In genomic region chr11:101582054-101583035, GRCm38 (mm10) we compare ENCODE assay signal across 8 mouse cellular contexts. TPM values are rescaled to one million over a fixed set of nuclear protein-coding genes. Genes with fewer than 3 reads are reported as not detected.
DNase-seq lines count a peak whose midpoint lies in the region; ATAC-seq and TF ChIP-seq lines count a peak whose summit lies in the region.

Gene Tmem106a (plus strand): TSS chr11:101582242.

- no peaks in the 10 kb centered on the region for H3K27me3 ChIP-seq in MEL (ENCODE audit: control insufficient read depth in 1 of 2, insufficient read depth in 2 of 2, low read length in 2 of 2)
- no peaks in the 10 kb centered on the region for H3K27me3 ChIP-seq in hindbrain, embryonic 15.5 days
- H3K27me3 ChIP-seq in liver, embryonic 12.5 days (replicated peaks), result no peaks in the 10 kb centered on the region
- H3K27me3 ChIP-seq in thymus, adult 2 months (ENCODE audit: control insufficient read depth, insufficient read depth, low read length), result no peaks in the 10 kb centered on the region

- peak; percentile 90 for DNase-seq in MEL (ENCODE audit: low read depth, low spot score)
- peak; percentile 25 for DNase-seq in brain, adult 2 months (ENCODE audit: low read depth, low spot score)
- peak; percentile 49 for DNase-seq in gastrocnemius, adult 18-20 months (ENCODE audit: low spot score)
- DNase-seq in naive thymus-derived CD4-positive, alpha-beta T cell, adult 2 months (ENCODE audit: low read depth), result peak; percentile 75
- peak; percentile 66 for DNase-seq in thymus, adult 2 months
- no peak for DNase-seq in left cerebral cortex, adult 11 months (ENCODE audit: low spot score)

- TF ChIP-seq RAD21 in MEL (IDR thresholded peaks at IDR 0.05; ENCODE audit: low read depth, low read length), result no peak

- peak within 1 kb of the TSS; percentile 83 to 84 for H3K4me3 ChIP-seq in MEL (ENCODE audit: control insufficient read depth in 1 of 2, insufficient read depth in 1 of 2, low read depth in 2 of 2, low read length in 2 of 2)
- peak within 1 kb of the TSS; percentile 19 for H3K4me3 ChIP-seq in hindbrain, embryonic 15.5 days
- peak within 1 kb of the TSS; percentile 60 for H3K4me3 ChIP-seq in liver, embryonic 12.5 days
- H3K4me3 ChIP-seq in thymus, adult 2 months (ENCODE audit: control insufficient read depth, insufficient read depth, low read length), result peak within 1 kb of the TSS; percentile 62

- H3K36me3 ChIP-seq in MEL (ENCODE audit: control insufficient read depth in 1 of 2, insufficient read depth in 2 of 2, low read length in 2 of 2), result peaks cover 7 to 8% of the 10 kb centered on the region in 2 experiments; a peak in 3 of 4 replicates
- peaks cover 38% of the 10 kb centered on the region for H3K36me3 ChIP-seq in hindbrain, embryonic 15.5 days
- H3K36me3 ChIP-seq in liver, embryonic 12.5 days, result peaks cover 52% of the 10 kb centered on the region
- peaks cover 25% of the 10 kb centered on the region for H3K36me3 ChIP-seq in thymus, adult 2 months (ENCODE audit: control insufficient read depth, insufficient read depth, low read length)

- peak within 1 kb of the TSS; percentile 47 for H3K4me2 ChIP-seq in hindbrain, embryonic 15.5 days
- peak within 1 kb of the TSS; percentile 74 for H3K4me2 ChIP-seq in liver, embryonic 12.5 days

- H3K79me2 ChIP-seq in MEL (ENCODE audit: control insufficient read depth, insufficient read depth, low read length, poor library complexity), result no peaks in the 10 kb centered on the region

- no peak for ATAC-seq in hindbrain, embryonic 15.5 days (ENCODE audit: low FRiP score, low read depth)
- ATAC-seq in liver, embryonic 12.5 days, result peak; percentile 85

- peaks cover 3 to 5% of the 10 kb centered on the region in 2 experiments for H3K4me1 ChIP-seq in MEL (ENCODE audit: control insufficient read depth in 1 of 2, insufficient read depth in 2 of 2, low read length in 2 of 2)
- no peaks in the 10 kb centered on the region for H3K4me1 ChIP-seq in hindbrain, embryonic 15.5 days (replicated peaks)
- peaks cover 12% of the 10 kb centered on the region for H3K4me1 ChIP-seq in liver, embryonic 12.5 days
- H3K4me1 ChIP-seq in thymus, adult 2 months (replicated peaks; ENCODE audit: control insufficient read depth, insufficient read depth, low read length), result peaks cover 4% of the 10 kb centered on the region; the same call in 1 of the 2 replicates

- 22% methylated on average over 31 of the region's 31 CpGs for WGBS in hindbrain, embryonic 15.5 days
- 15% methylated on average over 30 of the region's 31 CpGs for WGBS in liver, embryonic 12.5 days (ENCODE audit: insufficient replicate concordance)
- 23% methylated on average over 31 of the region's 31 CpGs for WGBS in thymus, adult 2 months

- peak within 1 kb of the TSS; percentile 73 for H3K9ac ChIP-seq in MEL (ENCODE audit: control insufficient read depth, low read depth, low read length, poor library complexity, severe bottlenecking)
- no peak within 1 kb of the TSS for H3K9ac ChIP-seq in hindbrain, embryonic 15.5 days
- peak within 1 kb of the TSS; percentile 64 for H3K9ac ChIP-seq in liver, embryonic 12.5 days

- TF ChIP-seq CTCF in MEL (IDR thresholded peaks at IDR 0.05 in 2 of 3, conservative IDR thresholded peaks at IDR 0.05 in 1 of 3; ENCODE audit: control insufficient read depth in 1 of 3, insufficient read depth in 1 of 3, low read depth in 2 of 3, low read length in 3 of 3, poor library complexity in 1 of 3, severe bottlenecking in 1 of 3), result no peak
- no peak for TF ChIP-seq CTCF in thymus, adult 2 months (IDR thresholded peaks at IDR 0.05; ENCODE audit: borderline replicate concordance, control insufficient read depth, extremely low read depth, insufficient read depth, low read length, poor library complexity)

- TF ChIP-seq POLR2A in MEL (IDR thresholded peaks at IDR 0.05; ENCODE audit: control insufficient read depth in 1 of 2, insufficient read depth in 1 of 2, low read depth in 1 of 2, low read length in 2 of 2, poor library complexity in 1 of 2), result peak in 1 of 2 experiments; percentile 49; a peak in 1 of 4 replicates
- TF ChIP-seq POLR2A in thymus, adult 2 months (IDR thresholded peaks at IDR 0.05; ENCODE audit: control insufficient read depth, extremely low read depth, insufficient read depth, low read length, poor library complexity), result no peak

- no peak for TF ChIP-seq EP300 in MEL (IDR thresholded peaks at IDR 0.05; ENCODE audit: low read depth in 1 of 2, low read length in 2 of 2)

- peak within 1 kb of the TSS; percentile 58 for H3K27ac ChIP-seq in MEL (ENCODE audit: control insufficient read depth, low read depth, low read length)
- no peak within 1 kb of the TSS for H3K27ac ChIP-seq in hindbrain, embryonic 15.5 days (replicated peaks)
- peak within 1 kb of the TSS; percentile 65; the same call in 1 of the 2 replicates for H3K27ac ChIP-seq in liver, embryonic 12.5 days
- H3K27ac ChIP-seq in thymus, adult 2 months (ENCODE audit: control insufficient read depth, insufficient read depth, low read length), result no peak within 1 kb of the TSS; the same call in 1 of the 2 replicates

- H3K9me3 ChIP-seq in MEL (replicated peaks; ENCODE audit: insufficient read depth, low read length), result no peaks in the 10 kb centered on the region
- no peaks in the 10 kb centered on the region for H3K9me3 ChIP-seq in hindbrain, embryonic 15.5 days
- no peaks in the 10 kb centered on the region for H3K9me3 ChIP-seq in liver, embryonic 12.5 days (replicated peaks)

TF ChIP-seq in MEL, 35 proteins besides CTCF, POLR2A, EP300 and RAD21:
- TF ChIP-seq ELF1 (IDR thresholded peaks at IDR 0.05; ENCODE audit: low read depth, low read length) (peak; percentile 78; the same call in 1 of the 2 replicates), SIN3A (IDR thresholded peaks at IDR 0.05; ENCODE audit: low read length) (peak; percentile 58), TCF12 (IDR thresholded peaks at IDR 0.05; ENCODE audit: low read depth, low read length) (0 out of 2 replicates have a peak, but pooled peaks have one; percentile 29), GABPA (IDR thresholded peaks at IDR 0.05; ENCODE audit: low read depth, low read length) (no peak), ZNF384 (IDR thresholded peaks at IDR 0.05; ENCODE audit: low read depth, low read length) (no peak), CHD2 (IDR thresholded peaks at IDR 0.05; ENCODE audit: low read length) (no peak), NELFE (IDR thresholded peaks at IDR 0.05; ENCODE audit: low read depth, low read length) (no peak; the same call in 1 of the 2 replicates), MAZ (IDR thresholded peaks at IDR 0.05; ENCODE audit: low read depth, low read length) (0 out of 2 replicates have a peak, but pooled peaks have one; percentile 45), HCFC1 (IDR thresholded peaks at IDR 0.05; ENCODE audit: low read depth, low read length) (peak; percentile 62; the same call in 1 of the 2 replicates), TBP (IDR thresholded peaks at IDR 0.05; ENCODE audit: low read depth, low read length) (0 out of 2 replicates have a peak, but pooled peaks have one; percentile 35), POLR2AphosphoS2 (IDR thresholded peaks at IDR 0.05; ENCODE audit: low read length) (peak; percentile 59; the same call in 1 of the 2 replicates), USF1 (IDR thresholded peaks at IDR 0.05; ENCODE audit: low read depth, low read length) (no peak), MXI1 (IDR thresholded peaks at IDR 0.05; ENCODE audit: low read depth, low read length) (peak; percentile 63)
TF ChIP-seq in MEL: peak in this region for 8.

RNA-seq across cellular contexts. Expression of gene Tmem106a, which starts in this region (rescaled TPM):
- total RNA-seq in MEL (2012; rRNA removed), result 0.23 and 0.36 TPM in 2 replicates
- polyA plus RNA-seq in MEL (2012; ENCODE audit: insufficient read depth in 1 of 2, insufficient read length in 2 of 2, low read depth in 1 of 2, low replicate concordance in 2 of 2, missing spikeins in 1 of 2), result under 1 TPM in 1 of 2 experiments, not detected in 1; 0.81 TPM
- 1 to 10 TPM; 1.5 to 2.4 TPM for total RNA-seq in gastrocnemius, adult 18-20 months (2021)
- 5.0 and 5.3 TPM in 2 replicates for polyA plus RNA-seq in hindbrain, embryonic 15.5 days (2015; fragmentation: Nextera tagmentation; extraction: Ambion mirVana)
- 5.0 and 5.3 TPM in 2 replicates for polyA plus RNA-seq in liver, embryonic 12.5 days (2016; fragmentation: Nextera tagmentation; extraction: Ambion mirVana)
- 29.5 and 37.1 TPM in 2 replicates for polyA plus RNA-seq in thymus, adult 2 months (2012; rRNA removed)

Comparison
In these comparisons a context has a peak if more than half of its experiments do, and no peak if none do; other contexts are left out.
1. Peak in DNase-seq, H3K4me3 ChIP-seq, H3K27ac ChIP-seq and H3K9ac ChIP-seq in MEL; RNA of the gene not detected or under 1 TPM.
2. H3K4me3 ChIP-seq: peak in every context shown above with its lines; median percentile 84 in MEL; 62 in thymus, adult 2 months; 60 in liver, embryonic 12.5 days; 19 in hindbrain, embryonic 15.5 days.